Mouse (Mus musculus): ENCODE results near the gene Tmem176a.

DNA sequence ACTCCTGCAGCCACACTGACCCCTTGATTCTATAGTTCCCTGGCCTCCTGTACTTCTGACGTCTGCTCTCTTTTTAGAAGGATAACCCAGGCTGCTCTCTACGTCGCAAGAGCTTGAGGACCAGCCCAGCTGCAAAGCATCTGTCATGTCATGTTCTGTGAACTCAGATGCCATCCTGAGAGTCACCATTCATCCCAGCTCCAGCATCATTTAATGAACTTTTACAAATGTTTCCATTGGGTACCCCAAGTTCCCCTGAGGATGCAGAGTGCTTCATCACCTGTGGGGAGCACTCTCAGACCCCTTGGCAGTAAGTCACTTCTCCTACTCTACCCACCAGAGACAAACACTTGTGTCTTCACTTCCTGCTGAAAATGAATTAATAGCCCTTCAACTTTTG is 23.5 kb downstream of the Tmem176a start:
- no peak for TF ChIP-seq CTCF (IDR thresholded peaks at IDR 0.05)
- no peak for TF ChIP-seq POLR2A (IDR thresholded peaks at IDR 0.05; ENCODE audit: insufficient read depth, low read depth, low read length)
